Mouse (Mus musculus) lung, postnatal 25 days (tissue): ENCODE data around the gene Ak5.
"Not testable (repeated sequence)": the region's sequence is repeated elsewhere in the genome, so short reads cannot be mapped to it uniquely, and the experiment has no call there.

Experiments
- DNase-seq: peaks from one replicate; pipeline ENCODE4 v3.0.0; 2022; ENCODE audit warnings: low spot score

Gene Ak5

DNA sequence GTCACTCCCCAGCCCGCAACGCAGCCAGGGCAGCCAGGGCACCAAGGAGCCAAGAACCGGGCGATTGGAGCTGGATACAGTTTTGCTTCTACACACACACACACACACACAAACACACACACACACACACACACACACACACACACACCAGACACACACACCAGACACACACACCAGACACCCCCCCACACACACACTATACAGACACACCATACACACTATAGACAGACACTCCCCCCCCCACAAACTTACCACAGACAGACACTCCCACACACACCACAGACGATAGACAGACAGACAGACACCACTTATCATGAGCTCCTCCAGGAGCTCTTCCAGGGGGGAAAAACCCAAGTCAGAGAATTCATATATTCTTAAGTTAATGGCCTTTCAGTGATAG is at the start of gene Ak5:
TSS of gene Ak5 (minus strand) at position 122 of the 400 bp plus-strand sequence.
- no peak for DNase-seq

DNA sequence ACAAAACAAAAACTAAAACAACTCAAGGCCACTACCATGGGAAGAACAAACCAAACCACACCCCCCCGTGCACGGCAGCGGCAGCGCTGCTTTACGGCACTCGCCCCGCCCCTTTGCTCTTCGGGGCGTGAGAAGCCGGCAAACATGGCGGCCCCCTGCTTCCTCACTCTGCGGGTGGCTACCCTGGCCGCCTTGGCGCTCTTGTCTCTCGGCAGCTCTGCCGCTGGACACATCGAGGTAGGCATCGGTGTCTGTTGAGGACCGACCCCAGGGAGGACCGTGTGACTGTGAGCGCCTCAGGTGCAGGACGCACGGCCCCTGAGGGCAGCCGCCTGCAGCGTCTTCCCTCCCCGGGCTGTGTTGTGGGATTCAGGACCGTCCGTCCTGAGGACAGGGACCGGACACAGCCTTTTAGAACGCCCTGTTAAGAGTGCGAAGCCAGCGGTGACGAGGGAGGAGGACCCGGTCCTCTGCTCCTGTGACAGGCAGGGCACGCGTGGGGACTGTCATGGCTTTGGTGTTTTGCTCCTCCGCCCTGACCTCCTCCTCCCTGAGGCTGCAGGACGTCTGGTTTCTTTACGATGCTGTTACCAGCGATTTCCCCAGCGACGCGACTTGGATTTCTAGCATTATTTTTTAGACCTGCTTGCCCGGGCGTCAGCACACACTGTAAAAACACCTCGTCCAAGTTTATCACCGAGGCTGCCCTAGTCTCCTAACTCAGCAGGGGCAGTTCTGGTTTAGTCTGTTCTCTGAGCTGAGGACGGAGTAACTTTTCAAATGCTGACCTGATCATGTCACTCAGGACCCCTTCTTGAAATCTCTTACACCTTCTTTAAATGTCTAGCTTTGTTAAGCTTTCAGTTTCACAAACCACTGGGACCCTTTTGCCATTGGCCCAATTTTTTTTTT is 46.1 kb upstream of the Ak5 start, which contains the start of gene Pigk:
TSS of gene Pigk (plus strand) at position 110 of the 912 bp plus-strand sequence.
- peak; percentile 90 for DNase-seq

- DNase-seq: no peak
Observed at GRCm38 (mm10) chr3:152712957-152713356, 44.8 kb upstream of the Ak5 start.

GRCm38 (mm10) chr3:152709936-152710335 is 41.8 kb upstream of the Ak5 start:
- DNase-seq: no peak

DNA sequence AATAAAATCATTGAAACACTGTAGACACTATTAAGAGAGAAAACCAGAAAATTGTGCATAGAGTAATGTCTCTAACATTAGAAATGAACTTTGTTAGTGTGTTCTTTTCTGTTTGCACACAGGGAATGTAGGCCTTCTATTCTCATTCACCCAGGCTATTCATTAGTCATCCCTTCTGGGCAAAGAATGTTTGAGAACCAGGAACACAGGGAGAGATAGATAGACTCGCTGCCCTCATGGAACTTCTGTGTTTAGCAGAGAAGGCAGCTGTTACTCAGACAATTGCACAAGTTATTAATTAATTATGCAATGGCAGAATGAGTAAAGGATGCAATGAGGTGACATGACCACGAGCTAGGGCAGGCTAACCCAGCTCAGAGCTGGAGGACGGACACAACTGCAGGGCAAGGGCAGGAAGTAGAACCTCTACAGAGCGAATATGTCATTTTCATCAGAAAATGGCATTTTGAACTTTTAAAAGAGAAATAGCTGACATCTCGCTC is 39.2 kb upstream of the Ak5 start:
- no peak for DNase-seq

- DNase-seq: no peak
Observed at GRCm38 (mm10) chr3:152706901-152707300, 38.7 kb upstream of the Ak5 start.

- DNase-seq: no peak
Observed at GRCm38 (mm10) chr3:152705826-152706225, 37.7 kb upstream of the Ak5 start.

- DNase-seq: no peak
Observed at GRCm38 (mm10) chr3:152702274-152702843, 34.2 kb upstream of the Ak5 start.

DNA sequence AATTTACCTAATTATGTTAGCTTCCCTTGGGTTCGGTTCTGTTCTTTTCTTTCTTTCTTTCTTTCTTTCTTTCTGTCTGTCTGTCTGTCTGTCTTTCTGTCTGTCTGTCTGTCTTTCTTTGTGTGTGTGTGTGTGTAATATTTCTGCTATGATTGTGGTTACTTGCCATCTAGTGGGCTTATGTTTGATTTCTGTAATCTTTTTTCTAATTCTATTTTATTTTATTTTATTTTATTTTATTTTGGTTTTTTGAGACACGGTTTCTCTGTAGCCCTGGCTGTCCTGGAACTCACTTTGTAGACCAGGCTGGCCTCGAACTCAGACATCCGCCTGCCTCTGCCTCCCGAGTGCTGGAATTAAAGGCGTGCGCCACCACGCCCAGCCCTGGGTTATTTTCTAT is 33.4 kb upstream of the Ak5 start:
- DNase-seq: not testable (repeated sequence)

- DNase-seq: no peak
Observed at GRCm38 (mm10) chr3:152699261-152699660, 31.1 kb upstream of the Ak5 start.

DNA sequence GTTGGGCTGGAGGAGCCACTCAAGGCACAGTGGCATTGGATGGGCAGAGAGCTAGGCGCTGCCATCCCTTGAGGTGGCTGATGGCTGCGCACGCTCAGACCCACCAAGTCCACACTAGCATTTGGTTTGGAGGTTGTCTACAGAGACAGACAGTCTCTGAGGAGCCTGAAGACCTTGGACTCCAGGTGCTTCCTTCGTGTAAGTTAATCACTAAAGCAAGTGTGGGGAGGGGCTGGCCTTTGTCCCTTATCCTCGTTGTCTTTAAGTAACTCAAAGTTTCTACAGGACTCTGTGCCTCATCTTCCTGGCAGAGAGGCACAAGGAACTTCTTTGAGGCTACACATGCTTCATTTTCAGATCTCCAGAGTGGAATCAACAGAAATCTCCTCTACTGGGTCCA is 29.9 kb upstream of the Ak5 start:
- DNase-seq: no peak

GRCm38 (mm10) chr3:152694950-152695349 is 26.8 kb upstream of the Ak5 start:
- DNase-seq: no peak

DNA sequence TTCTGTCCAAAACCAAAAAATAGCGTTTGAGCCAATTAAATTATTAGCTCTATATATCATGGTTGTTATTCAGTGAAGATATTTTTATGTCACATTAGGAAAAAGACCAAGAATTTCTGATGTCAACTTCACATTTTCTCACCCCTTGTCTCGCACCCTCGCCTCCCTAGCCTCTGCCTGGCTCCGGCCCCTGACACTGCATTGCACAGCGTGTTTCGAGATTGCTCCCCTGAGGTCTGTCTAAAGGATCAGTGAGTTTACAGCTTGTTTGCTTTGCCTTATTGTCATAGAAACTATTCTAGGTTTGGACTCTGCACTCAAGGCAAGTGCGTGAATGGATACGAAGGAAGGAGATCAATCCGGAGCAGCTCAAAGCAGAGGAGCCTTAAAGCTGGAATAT is 20.9 kb upstream of the Ak5 start:
- no peak for DNase-seq

GRCm38 (mm10) chr3:152688532-152688931 is 20.4 kb upstream of the Ak5 start:
- no peak for DNase-seq

DNA sequence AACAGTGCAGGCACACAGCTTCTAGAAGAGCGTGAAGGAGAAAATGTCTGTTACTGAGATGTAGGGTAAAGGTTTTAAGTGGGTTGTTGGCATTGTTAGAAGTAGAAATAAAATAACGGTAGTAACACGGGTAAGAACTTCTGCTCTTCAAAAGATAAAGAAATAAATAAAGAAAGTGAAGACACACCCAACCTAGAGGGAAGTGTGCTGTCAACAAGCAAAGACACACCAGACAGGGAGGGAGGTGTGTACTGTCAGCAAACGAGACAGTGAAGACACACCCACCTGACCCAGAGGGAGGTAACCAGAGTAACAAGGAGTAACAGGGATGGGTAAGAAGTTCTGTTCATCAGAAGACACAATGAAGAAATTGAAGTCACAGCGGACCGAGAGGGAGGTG is 6.5 kb upstream of the Ak5 start:
- DNase-seq: no peak

DNA sequence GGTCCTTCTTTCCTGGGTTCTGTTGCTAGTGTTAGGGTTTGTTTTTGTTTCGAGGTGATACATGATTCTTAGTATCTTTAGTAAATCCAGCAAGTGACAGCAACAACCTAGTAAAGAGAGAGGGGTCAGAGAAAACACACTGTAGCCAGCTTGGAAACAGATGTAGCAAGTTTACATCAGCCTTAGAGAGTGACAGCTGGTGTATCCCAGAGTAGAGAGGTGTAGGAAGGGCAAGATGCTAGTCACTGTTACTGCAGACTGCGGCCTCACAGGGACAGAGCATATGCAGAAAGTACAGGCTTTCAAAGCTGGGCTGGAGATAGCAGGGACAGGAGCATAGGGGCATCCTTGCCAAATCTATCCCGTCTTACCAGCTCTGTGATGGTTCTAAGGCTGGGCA is 1.6 kb upstream of the Ak5 start:
- DNase-seq: no peak

DNA sequence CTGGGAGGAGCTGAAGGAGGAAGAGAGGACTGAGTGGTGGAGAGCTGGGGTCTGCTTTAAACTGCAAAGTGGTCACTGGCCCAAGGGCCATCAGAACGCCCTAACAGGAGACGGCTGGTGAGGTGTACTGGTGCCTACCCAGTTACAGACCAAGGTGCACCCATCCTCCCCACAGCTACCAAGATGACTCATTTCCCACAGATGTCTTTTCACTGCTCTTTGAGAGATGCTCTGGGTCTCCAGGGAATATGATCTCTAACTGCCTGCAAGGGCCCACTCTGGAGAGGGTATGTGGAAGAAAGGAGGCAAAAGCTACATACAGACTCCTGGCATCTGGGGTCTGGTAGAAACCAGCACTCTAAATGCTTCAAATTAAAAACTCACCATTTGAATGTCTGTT is 633 bp upstream of the Ak5 start:
- DNase-seq: no peak

- no peak for DNase-seq
Observed at GRCm38 (mm10) chr3:152667356-152668211, 576 bp downstream of the Ak5 start.

GRCm38 (mm10) chr3:152666991-152667355 is 1.2 kb downstream of the Ak5 start:
- no peak for DNase-seq

- DNase-seq: no peak
Observed at GRCm38 (mm10) chr3:152658592-152658991, 9.6 kb downstream of the Ak5 start.

GRCm38 (mm10) chr3:152651991-152652390 is 16.2 kb downstream of the Ak5 start:
- no peak for DNase-seq

DNA sequence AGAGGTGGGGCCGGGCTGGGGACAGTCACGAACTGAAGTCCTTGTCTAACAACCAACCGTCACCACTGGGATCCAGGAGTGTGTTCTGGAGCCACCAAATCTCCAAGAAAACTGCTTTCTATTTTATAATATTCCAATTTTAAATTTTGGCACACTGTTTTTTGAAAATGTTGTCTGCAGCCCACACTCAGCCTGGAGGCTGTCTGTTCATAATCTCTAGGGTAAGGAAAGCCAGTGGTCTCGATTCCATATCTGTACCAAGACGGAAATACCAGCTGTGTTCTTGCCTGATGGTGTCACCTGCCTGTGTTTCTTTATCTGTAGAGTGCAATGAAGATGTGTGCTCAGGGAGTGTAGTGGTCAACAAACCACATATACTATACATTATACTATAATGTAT is 23.6 kb downstream of the Ak5 start:
- no peak for DNase-seq
